Mouse (Mus musculus): ENCODE measurements at regions not wholly inside any gene's neighbourhood (a gene's known extent, or its start where the extent isn't known, plus 50 kb on each side); places are given as distances from the start of the nearest gene placed in this dataset.
A peak's percentile ranks its signal among the peaks of the same experiment; 100 is the strongest.

DNA sequence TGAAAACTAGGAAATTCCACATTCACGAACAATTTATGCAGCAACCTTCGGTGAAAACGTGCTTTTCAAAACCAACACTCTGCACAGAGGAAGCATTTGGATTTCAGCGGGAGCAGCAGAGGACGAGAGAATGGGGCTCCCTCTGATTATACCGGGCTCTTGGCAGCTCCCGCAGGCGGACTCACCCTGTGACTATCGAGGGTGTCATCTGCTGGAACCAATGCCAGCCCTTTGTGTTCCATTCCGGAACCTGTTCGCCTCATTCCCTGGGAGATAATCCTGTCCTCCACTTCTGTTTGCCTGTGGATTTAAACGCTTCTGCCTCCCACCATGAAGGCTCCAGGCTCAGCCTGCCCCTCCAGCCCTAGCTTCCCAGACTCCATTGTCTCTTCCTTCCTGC lies 77.1 kb downstream of the Utp18 start:
- TF ChIP-seq POLR2A (IDR thresholded peaks at IDR 0.05; ENCODE audit: borderline replicate concordance, low read depth, low read length) (no peak), CTCF (IDR thresholded peaks at IDR 0.05; ENCODE audit: low read depth, low read length) (no peak)
- Histone ChIP-seq H3K27ac (ENCODE audit: insufficient read depth, low read depth, low read length) (no peak overlapping the region), H3K4me1 (ENCODE audit: control insufficient read depth, insufficient read depth, low read length) (no peaks in the 10 kb centered on the region), H3K4me3 (ENCODE audit: insufficient read depth, low read length) (no peak overlapping the region)

DNA sequence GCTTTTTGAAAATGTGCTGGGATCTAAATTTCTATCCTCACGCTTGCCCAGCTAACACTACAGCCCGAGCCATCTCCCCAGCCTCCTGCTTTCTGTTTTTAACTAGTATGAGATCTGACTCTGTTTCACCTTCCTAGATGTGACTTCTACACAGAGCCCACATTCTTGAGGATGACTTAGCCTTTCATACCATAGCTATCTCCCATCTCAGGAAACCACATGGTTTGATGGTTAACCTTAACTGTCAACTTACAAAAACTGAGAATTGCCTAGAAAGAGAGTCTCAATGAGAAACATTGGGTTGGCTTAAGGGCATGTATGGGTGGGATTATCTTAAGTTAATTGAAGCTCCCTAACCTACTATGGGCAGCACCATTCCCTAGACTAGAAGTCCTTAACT lies 78.4 kb downstream of the Utp18 start:
- H3K4me3 ChIP-seq (ENCODE audit: insufficient read depth, low read length) = no peak overlapping the region
- no peaks in the 10 kb centered on the region for H3K4me1 ChIP-seq (ENCODE audit: control insufficient read depth, insufficient read depth, low read length)
- TF ChIP-seq CTCF (IDR thresholded peaks at IDR 0.05; ENCODE audit: low read depth, low read length) (no peak), POLR2A (IDR thresholded peaks at IDR 0.05; ENCODE audit: borderline replicate concordance, low read depth, low read length) (no peak)
- no peak overlapping the region for H3K27ac ChIP-seq (ENCODE audit: insufficient read depth, low read depth, low read length)

DNA sequence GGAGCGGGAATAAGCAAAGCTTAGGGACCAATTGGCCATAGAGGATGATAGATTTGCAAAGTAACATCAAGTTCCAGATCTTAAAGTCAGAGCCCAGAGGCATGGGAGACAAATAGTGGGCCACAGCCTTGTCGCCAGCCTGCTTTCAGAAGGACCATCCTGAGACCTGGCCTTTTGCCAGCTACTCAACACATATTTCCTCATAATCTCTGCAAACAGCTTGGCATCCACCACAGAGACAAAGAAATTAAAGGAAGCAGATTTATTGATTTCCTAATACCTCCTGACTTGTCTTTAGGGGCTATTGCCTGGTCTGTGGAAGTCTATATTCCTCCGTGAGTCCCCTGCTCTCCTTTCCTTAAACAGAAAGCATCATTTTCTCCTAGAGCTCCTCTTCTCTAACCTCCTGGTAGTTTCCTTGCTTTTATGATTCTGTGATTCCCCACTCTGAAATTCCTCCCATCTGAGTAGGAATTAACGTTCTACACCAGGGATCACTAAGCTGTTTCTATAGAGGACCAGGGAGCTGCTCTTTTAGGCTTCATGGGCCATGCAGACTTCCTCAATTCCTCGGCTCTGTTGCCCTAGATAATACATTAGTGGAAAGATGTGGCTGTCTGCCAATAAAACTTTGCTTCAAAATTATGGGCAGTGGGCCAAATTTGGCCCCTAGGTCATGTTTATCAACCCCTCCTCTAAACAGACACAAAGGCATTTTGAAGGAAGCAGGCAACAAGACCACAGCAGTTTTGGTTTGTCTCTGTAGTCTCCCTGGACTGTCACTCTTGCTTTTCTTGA lies 114.2 kb downstream of the Utp18 start:
- 0 out of 2 replicates have a peak, but pooled peaks cover 4% of the 10 kb centered on the region for H3K4me1 ChIP-seq (ENCODE audit: control insufficient read depth, insufficient read depth, low read length)
- no peak overlapping the region for H3K4me3 ChIP-seq (ENCODE audit: insufficient read depth, low read length)
- no peak overlapping the region for H3K27ac ChIP-seq (ENCODE audit: insufficient read depth, low read depth, low read length)
- TF ChIP-seq CTCF (IDR thresholded peaks at IDR 0.05; ENCODE audit: low read depth, low read length) (no peak), POLR2A (IDR thresholded peaks at IDR 0.05; ENCODE audit: borderline replicate concordance, low read depth, low read length) (no peak)

DNA sequence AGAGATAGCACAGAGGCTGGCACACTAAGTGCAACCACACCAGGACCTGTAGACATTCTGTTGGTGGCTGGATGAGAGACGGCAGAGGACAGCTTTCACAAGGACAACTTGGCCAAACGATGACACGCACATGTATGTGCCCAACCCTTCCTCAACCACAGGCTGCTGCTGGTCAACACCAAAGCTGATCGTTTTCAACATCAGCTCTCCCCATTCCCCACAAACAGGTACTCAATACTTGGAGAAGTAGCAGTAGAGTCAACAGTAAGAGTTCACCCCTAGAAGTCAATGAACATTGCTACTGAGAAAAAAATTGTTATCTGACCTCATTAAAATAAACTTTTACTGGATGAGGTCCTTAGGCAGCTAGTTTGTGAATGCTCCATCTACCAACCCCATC lies 119.6 kb downstream of the Utp18 start:
- TF ChIP-seq CTCF (IDR thresholded peaks at IDR 0.05; ENCODE audit: low read depth, low read length) (no peak), POLR2A (IDR thresholded peaks at IDR 0.05; ENCODE audit: borderline replicate concordance, low read depth, low read length) (no peak)
- Histone ChIP-seq H3K4me3 (ENCODE audit: insufficient read depth, low read length) (no peak overlapping the region), H3K4me1 (ENCODE audit: control insufficient read depth, insufficient read depth, low read length) (peaks cover 3% of the 10 kb centered on the region; the same call in 1 of the 2 replicates)

DNA sequence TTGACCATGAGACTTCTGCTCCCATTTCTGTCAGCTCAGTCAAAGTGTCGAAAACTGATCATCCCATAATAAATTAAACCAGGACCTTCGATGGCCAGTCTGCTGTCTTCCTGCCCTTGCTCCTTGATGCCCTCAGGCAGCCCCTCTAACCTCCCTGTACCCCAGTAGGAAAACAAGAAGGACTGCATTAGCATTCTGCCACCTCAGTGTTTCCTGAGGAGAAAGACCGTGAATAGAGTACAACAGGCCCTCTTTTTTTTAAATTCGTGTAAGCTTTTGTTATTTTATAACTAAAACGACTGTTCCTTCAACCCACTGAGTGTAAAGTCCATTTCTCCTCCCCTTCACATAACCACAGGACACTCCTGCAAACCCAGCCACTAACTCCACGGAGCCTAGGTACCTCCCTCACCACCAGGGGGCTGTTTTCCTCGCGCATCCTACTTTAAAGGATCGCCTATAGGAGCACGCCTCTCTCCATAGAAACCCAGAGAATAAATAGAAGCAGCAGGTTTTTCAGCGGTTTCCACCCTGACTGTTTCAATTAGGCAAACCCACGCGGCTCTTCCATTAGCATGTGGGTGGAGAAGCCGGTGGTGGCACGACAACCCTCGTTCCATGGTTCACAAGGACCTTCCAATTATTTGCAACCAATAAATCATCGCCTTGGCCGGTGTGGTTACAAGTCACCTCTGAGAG lies 122.6 kb downstream of the Utp18 start:
- TF ChIP-seq CTCF (IDR thresholded peaks at IDR 0.05; ENCODE audit: low read depth, low read length) = 0 out of 2 replicates have a peak, but pooled peaks have one; percentile 41
- TF ChIP-seq POLR2A (IDR thresholded peaks at IDR 0.05; ENCODE audit: borderline replicate concordance, low read depth, low read length) = no peak
- Histone ChIP-seq H3K4me3 (ENCODE audit: insufficient read depth, low read length) (no peak overlapping the region), H3K4me1 (ENCODE audit: control insufficient read depth, insufficient read depth, low read length) (peaks cover 18% of the 10 kb centered on the region), H3K27ac (ENCODE audit: insufficient read depth, low read depth, low read length) (no peak overlapping the region)

More for the DNA sequence above, 119.6 kb downstream of the Utp18 start:
- H3K27ac ChIP-seq (ENCODE audit: insufficient read depth, low read depth, low read length) = no peak overlapping the region

DNA sequence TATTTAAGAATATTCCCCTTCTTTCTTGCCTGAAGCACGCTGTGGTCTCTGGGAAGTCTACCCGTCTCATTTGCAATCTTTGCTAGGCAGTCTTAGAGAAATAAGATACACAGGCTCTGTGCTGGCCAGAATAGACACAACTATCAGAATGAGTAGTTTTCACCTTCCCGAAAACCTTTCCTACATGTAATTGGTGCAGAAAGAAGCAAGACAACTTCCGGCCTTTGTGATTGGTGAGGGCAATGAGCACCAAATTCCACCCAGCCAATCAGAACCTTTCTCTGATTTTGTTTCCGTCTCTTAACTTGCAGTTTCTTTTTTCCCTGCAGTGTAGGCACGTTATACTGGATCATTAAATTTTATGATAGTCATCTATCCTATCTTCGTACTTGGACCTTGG lies 127.7 kb downstream of the Utp18 start:
- H3K27ac ChIP-seq (ENCODE audit: insufficient read depth, low read depth, low read length) = no peak overlapping the region
- no peak overlapping the region for H3K4me3 ChIP-seq (ENCODE audit: insufficient read depth, low read length)
- peaks cover 16% of the 10 kb centered on the region for H3K4me1 ChIP-seq (ENCODE audit: control insufficient read depth, insufficient read depth, low read length)
- TF ChIP-seq CTCF (IDR thresholded peaks at IDR 0.05; ENCODE audit: low read depth, low read length) (no peak), POLR2A (IDR thresholded peaks at IDR 0.05; ENCODE audit: borderline replicate concordance, low read depth, low read length) (no peak)

DNA sequence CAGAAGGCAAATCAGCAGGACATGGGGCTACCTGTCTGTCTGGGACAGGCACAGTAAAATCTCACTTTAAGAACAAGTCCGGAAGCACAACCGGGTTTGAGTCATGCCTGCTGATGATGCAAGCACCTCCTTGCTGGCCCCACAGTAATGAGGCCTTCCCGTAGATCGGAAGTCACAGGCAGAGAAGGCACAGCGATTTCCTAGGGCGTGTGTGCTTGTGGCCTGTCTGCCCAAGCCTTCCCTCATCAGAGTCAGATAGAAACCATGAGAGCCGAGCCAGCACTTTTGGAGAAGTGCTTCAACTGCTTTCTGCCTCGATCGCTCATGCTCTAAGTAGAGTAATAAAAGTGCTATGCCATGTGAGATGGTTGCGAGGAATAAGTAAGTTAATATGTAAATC lies 148.9 kb downstream of the Utp18 start:
- no peak overlapping the region for H3K4me3 ChIP-seq (ENCODE audit: insufficient read depth, low read length)
- TF ChIP-seq CTCF (IDR thresholded peaks at IDR 0.05; ENCODE audit: low read depth, low read length) = no peak
- TF ChIP-seq POLR2A (IDR thresholded peaks at IDR 0.05; ENCODE audit: borderline replicate concordance, low read depth, low read length) = no peak
- H3K27ac ChIP-seq (ENCODE audit: insufficient read depth, low read depth, low read length) = no peak overlapping the region

DNA sequence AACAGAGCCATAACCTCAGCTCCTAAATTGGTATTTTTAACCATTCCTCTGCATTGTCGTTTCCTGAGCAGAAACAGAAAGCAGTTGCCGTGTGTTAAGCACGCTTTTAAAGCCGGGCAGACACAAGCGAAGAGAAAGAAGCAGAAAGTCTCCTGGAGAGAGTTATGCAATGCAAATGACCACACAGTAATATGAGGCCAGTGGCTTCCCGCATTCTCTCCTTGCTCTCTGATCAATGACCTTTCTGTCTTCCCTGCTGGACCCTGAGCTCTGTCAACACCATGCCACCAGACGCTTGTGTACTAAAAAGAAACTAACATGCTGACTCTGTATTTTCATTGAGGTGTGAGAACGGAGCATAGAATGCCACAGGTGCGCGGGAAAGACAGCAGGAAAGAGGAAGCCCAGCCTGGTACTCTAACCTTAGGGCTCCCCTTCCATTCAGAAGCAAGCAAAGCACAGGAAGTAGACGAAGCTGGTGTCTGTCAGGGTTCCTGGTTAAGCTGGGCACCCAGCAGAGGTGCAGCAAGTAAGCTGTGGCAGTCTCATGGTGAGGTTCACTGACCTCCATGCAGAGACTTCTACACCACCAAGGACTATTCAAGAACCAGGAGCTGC lies 151.9 kb downstream of the Utp18 start:
- TF ChIP-seq CTCF (IDR thresholded peaks at IDR 0.05; ENCODE audit: low read depth, low read length) = no peak
- TF ChIP-seq POLR2A (IDR thresholded peaks at IDR 0.05; ENCODE audit: borderline replicate concordance, low read depth, low read length) = no peak
- Histone ChIP-seq H3K4me1 (ENCODE audit: control insufficient read depth, insufficient read depth, low read length) (peaks cover 5% of the 10 kb centered on the region), H3K4me3 (ENCODE audit: insufficient read depth, low read length) (peak overlapping the region; percentile 24), H3K27ac (ENCODE audit: insufficient read depth, low read depth, low read length) (no peak overlapping the region)

More for the DNA sequence above, 148.9 kb downstream of the Utp18 start:
- H3K4me1 ChIP-seq (ENCODE audit: control insufficient read depth, insufficient read depth, low read length) = no peaks in the 10 kb centered on the region; the same call in 1 of the 2 replicates

DNA sequence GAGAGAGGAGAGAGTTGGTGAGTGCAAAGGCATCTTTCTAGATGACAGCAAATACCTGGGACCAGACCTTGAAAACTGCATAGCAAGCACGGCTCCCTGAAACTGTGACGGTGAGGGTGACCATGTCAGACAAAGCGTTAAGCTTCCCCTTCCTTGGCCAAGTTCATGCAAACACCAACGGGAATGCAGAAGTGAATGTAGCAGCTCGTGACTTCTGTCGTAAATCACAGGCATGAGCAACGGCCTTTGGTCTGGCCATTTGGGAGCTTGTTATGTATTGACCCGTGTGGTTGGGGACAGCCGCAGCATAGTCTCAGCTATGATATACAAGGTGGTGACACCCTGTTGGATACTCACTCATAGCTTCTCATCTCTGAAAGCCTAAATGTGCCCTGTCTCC lies 156.4 kb downstream of the Utp18 start:
- Histone ChIP-seq H3K27ac (ENCODE audit: insufficient read depth, low read depth, low read length) (peak overlapping the region; percentile 48), H3K4me1 (ENCODE audit: control insufficient read depth, insufficient read depth, low read length) (peaks cover 5% of the 10 kb centered on the region), H3K4me3 (ENCODE audit: insufficient read depth, low read length) (no peak overlapping the region)
- TF ChIP-seq POLR2A (IDR thresholded peaks at IDR 0.05; ENCODE audit: borderline replicate concordance, low read depth, low read length) = no peak
- no peak for TF ChIP-seq CTCF (IDR thresholded peaks at IDR 0.05; ENCODE audit: low read depth, low read length)
